Mouse (Mus musculus): Measurements from ENCODE around the gene Gprasp2. TPM values are rescaled to one million over a fixed set of nuclear protein-coding genes. Genes with fewer than 3 reads are reported as not detected.
"Not testable (repeated sequence)": the region's sequence is repeated elsewhere in the genome, so short reads cannot be mapped to it uniquely, and the experiment has no call there.

Gprasp2 gene
- total RNA-seq (2021), result 100 to 1,000 TPM; 176 to 226 TPM
- long read RNA-seq, experiment 1, transcript Gprasp2-205 (5 exons, 776 nt), result minor isoform, 8 of 116 reads
- long read RNA-seq, experiment 1, transcript Gprasp2-202 (4 exons, 813 nt), result minor isoform, 6 of 116 reads
- long read RNA-seq, experiment 1, transcript Gprasp2-204 (7 exons, 880 nt), result major isoform, 25 of 116 reads
- long read RNA-seq, experiment 1, partial matches to known transcripts, result 6 of 116 reads
- long read RNA-seq, experiment 1, other reads (novel, unspliced or antisense), result 70 of 116 reads
- long read RNA-seq, experiment 2, partial matches to known transcripts, result 27 of 111 reads
- long read RNA-seq, experiment 2, other reads (novel, unspliced or antisense), result 75 of 111 reads

- DNase-seq (ENCODE audit: extremely low spot score in 1 of 2, low spot score in 2 of 2), result peak; percentile 52 to 55
- Histone ChIP-seq H3K4me3 (peak within 1 kb of the TSS; percentile 57), H3K27ac (peak within 1 kb of the TSS; percentile 89)
- intact Hi-C loops (cut with DNase I), result not testable (repeated sequence)
These were observed at the start of gene Gprasp2 for GRCm38 (mm10) chrX:135838521-135839360. Gene Gprasp2, plus strand, starts transcription at chrX:135839034.

GRCm38 (mm10) chrX:135791536-135791935, 47.3 kb upstream of the Gprasp2 start:
- intact Hi-C loops (cut with DNase I), result no loop called here

GRCm38 (mm10) chrX:135792326-135792725, 46.5 kb upstream of the Gprasp2 start:
- intact Hi-C loops (cut with DNase I), result no loop called here
- no peak for TF ChIP-seq CTCF (IDR thresholded peaks at IDR 0.05)

More at GRCm38 (mm10) chrX:135791536-135791935, 47.3 kb upstream of the Gprasp2 start:
- H3K27ac ChIP-seq, result no peak overlapping the region
- TF ChIP-seq CTCF (IDR thresholded peaks at IDR 0.05), result no peak
- no peak overlapping the region for H3K4me3 ChIP-seq
- no peak for DNase-seq (ENCODE audit: extremely low spot score in 1 of 2, low spot score in 2 of 2)

GRCm38 (mm10) chrX:135795591-135796304, 43.1 kb upstream of the Gprasp2 start:
- peak overlapping the region; percentile 54 for H3K4me3 ChIP-seq
- intact Hi-C loops (cut with DNase I), result not testable (repeated sequence)
- DNase-seq (ENCODE audit: extremely low spot score in 1 of 2, low spot score in 2 of 2), result peak; percentile 51 to 63

More at GRCm38 (mm10) chrX:135792326-135792725, 46.5 kb upstream of the Gprasp2 start:
- no peak for DNase-seq (ENCODE audit: extremely low spot score in 1 of 2, low spot score in 2 of 2)
- no peak overlapping the region for H3K4me3 ChIP-seq
- H3K27ac ChIP-seq, result no peak overlapping the region

GRCm38 (mm10) chrX:135796305-135797211, 42.3 kb upstream of the Gprasp2 start:
- Histone ChIP-seq H3K27ac (peak overlapping the region; percentile 81), H3K4me3 (peak overlapping the region; percentile 54)
- intact Hi-C loops (cut with DNase I); DNase-seq (ENCODE audit: extremely low spot score in 1 of 2, low spot score in 2 of 2): not testable (repeated sequence)

More at GRCm38 (mm10) chrX:135795591-135796304, 43.1 kb upstream of the Gprasp2 start:
- peak overlapping the region; percentile 81 for H3K27ac ChIP-seq

GRCm38 (mm10) chrX:135797212-135797644, 41.6 kb upstream of the Gprasp2 start, which contains the start of gene Bhlhb9:
Gene Bhlhb9, plus strand, starts transcription at chrX:135797594.
- H3K27ac ChIP-seq, result peak within 1 kb of the TSS; percentile 81
- peak; percentile 55 for TF ChIP-seq CTCF (IDR thresholded peaks at IDR 0.05)
- peak; percentile 41 to 42 for DNase-seq (ENCODE audit: extremely low spot score in 1 of 2, low spot score in 2 of 2)
- intact Hi-C loops (cut with DNase I), result not testable (repeated sequence)
- H3K4me3 ChIP-seq, result peak within 1 kb of the TSS; percentile 54

- DNase-seq (ENCODE audit: extremely low spot score in 1 of 2, low spot score in 2 of 2), result no peak
- TF ChIP-seq CTCF (IDR thresholded peaks at IDR 0.05), result no peak
- intact Hi-C loops (cut with DNase I), result loop anchor here (2.0 kb wide), 1 partner anchor 159 kb away; no protein-coding TSS in a partner anchor
- Histone ChIP-seq H3K4me3 (no peak overlapping the region), H3K27ac (no peak overlapping the region)
These were observed 34.7 kb upstream of the Gprasp2 start for GRCm38 (mm10) chrX:135804149-135804548.

GRCm38 (mm10) chrX:135805780-135806179, 33.1 kb upstream of the Gprasp2 start:
- H3K4me3 ChIP-seq, result no peak overlapping the region
- intact Hi-C loops (cut with DNase I), result loop anchor here (2.0 kb wide), 1 partner anchor 157 kb away; no protein-coding TSS in a partner anchor
- no peak overlapping the region for H3K27ac ChIP-seq
- peak; percentile 76 for TF ChIP-seq CTCF (IDR thresholded peaks at IDR 0.05)
- peak in 1 of 2 experiments; percentile 40 for DNase-seq (ENCODE audit: extremely low spot score in 1 of 2, low spot score in 2 of 2)

GRCm38 (mm10) chrX:135835896-135836295, 2.9 kb upstream of the Gprasp2 start:
- H3K27ac ChIP-seq; DNase-seq (ENCODE audit: extremely low spot score in 1 of 2, low spot score in 2 of 2); H3K4me3 ChIP-seq; intact Hi-C loops (cut with DNase I): not testable (repeated sequence)

- no peak for DNase-seq (ENCODE audit: extremely low spot score in 1 of 2, low spot score in 2 of 2)
- intact Hi-C loops (cut with DNase I), result no loop called here
- Histone ChIP-seq H3K27ac (no peak overlapping the region), H3K4me3 (no peak overlapping the region)
- no peak for TF ChIP-seq CTCF (IDR thresholded peaks at IDR 0.05)
These were observed 938 bp upstream of the Gprasp2 start for GRCm38 (mm10) chrX:135837896-135838295.
